Comparison of ENCODE assay signal across 8 mouse cellular contexts in the genomic region with DNA sequence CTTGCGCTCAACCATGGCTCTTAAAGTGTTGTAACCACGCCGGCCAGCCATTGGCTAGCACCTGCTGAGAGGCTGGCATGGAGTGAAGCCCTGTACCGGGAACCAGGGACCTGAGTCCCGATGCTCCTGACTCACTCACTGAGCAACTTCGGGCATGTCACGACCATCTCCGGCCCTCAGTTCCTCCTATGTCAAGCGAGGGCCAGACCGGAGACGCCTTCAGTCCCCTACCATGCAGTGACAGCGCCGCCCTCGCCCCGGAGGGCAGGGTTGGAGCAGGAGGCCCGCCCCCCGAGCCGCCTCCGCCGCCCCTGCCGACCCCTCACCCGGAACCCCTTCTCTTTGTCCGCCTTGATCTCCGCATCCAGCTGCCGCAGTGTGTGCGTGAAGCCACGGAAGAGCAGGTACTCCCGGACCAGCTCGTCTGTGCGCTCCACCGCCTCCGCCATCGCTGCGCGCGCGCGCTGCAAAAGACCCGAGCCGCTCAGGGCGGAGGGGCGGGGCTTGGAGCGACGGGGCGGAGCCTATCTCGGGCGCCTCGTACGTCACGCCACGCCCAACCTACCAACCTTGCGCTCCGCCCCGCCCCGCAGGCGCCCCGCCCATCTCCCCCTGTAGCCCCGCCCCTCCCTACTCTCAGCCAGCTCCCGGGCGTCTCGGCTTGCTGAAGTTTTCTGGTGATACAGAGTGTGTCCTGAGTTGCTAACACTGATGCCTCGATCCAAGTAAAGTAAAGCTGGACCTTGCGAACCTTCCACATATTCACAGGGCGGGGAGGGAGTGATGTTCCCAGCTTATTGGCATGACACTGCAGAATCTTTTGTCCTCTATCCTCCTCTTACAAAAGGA. TPM values are rescaled to one million over a fixed set of nuclear protein-coding genes. Genes with fewer than 3 reads are reported as not detected.
A peak's percentile ranks its signal among the peaks of the same experiment; 100 is the strongest.
DNase-seq lines count a peak whose midpoint lies in the region; ATAC-seq and TF ChIP-seq lines count a peak whose summit lies in the region.

A gene (minus strand): TSS at position 506 of the 849 bp plus-strand sequence.

- ATAC-seq in CD4-positive, CD25-positive, alpha-beta regulatory T cell, adult 4 months, result peak; percentile 91
- ATAC-seq in heart, embryonic 15.5 days (replicated peaks; ENCODE audit: insufficient number of reproducible peaks, insufficient read depth, low FRiP score, low read depth), result peak; percentile 97
- peak; percentile 76 for ATAC-seq in liver, embryonic 14.5 days (ENCODE audit: insufficient read depth)
- peak; percentile 91 for ATAC-seq in neural tube, embryonic 11.5 days (ENCODE audit: insufficient read depth, low FRiP score, low TSS enrichment)
- ATAC-seq in stomach, postnatal 0 days (ENCODE audit: low FRiP score, low TSS enrichment), result peak; percentile 94

- no peaks in the 10 kb centered on the region for H3K9me3 ChIP-seq in forebrain, embryonic 10.5 days
- no peaks in the 10 kb centered on the region for H3K9me3 ChIP-seq in heart, embryonic 15.5 days (replicated peaks)
- H3K9me3 ChIP-seq in liver, embryonic 14.5 days (ENCODE audit: control insufficient read depth, low read length), result no peaks in the 10 kb centered on the region
- no peaks in the 10 kb centered on the region for H3K9me3 ChIP-seq in neural tube, embryonic 11.5 days (ENCODE audit: control insufficient read depth, low read length)
- no peaks in the 10 kb centered on the region for H3K9me3 ChIP-seq in stomach, postnatal 0 days (ENCODE audit: control insufficient read depth, low read length)

- peak; percentile 44; the same call in 1 of the 2 replicates for TF ChIP-seq CTCF in liver, embryonic 14.5 days (IDR thresholded peaks at IDR 0.05; ENCODE audit: low read depth)
- TF ChIP-seq CTCF in stomach, postnatal 0 days (IDR thresholded peaks at IDR 0.05; ENCODE audit: low read depth), result peak; percentile 49

- H3K9ac ChIP-seq in heart, embryonic 15.5 days, result peak within 1 kb of the TSS; percentile 59
- peak within 1 kb of the TSS; percentile 79 for H3K9ac ChIP-seq in liver, embryonic 14.5 days (replicated peaks)
- peak within 1 kb of the TSS; percentile 71 for H3K9ac ChIP-seq in neural tube, embryonic 11.5 days (ENCODE audit: low read length)
- H3K9ac ChIP-seq in stomach, postnatal 0 days (ENCODE audit: low read length), result peak within 1 kb of the TSS; percentile 73

- H3K27me3 ChIP-seq in forebrain, embryonic 10.5 days (ENCODE audit: poor library complexity, severe bottlenecking), result no peaks in the 10 kb centered on the region
- H3K27me3 ChIP-seq in heart, embryonic 15.5 days, result no peaks in the 10 kb centered on the region
- H3K27me3 ChIP-seq in liver, embryonic 14.5 days (ENCODE audit: control insufficient read depth, insufficient read depth, low read length), result no peaks in the 10 kb centered on the region
- H3K27me3 ChIP-seq in neural tube, embryonic 11.5 days (ENCODE audit: control insufficient read depth, insufficient read depth, low read length), result no peaks in the 10 kb centered on the region
- H3K27me3 ChIP-seq in stomach, postnatal 0 days (ENCODE audit: control insufficient read depth, insufficient read depth, low read length), result no peaks in the 10 kb centered on the region

- peak within 1 kb of the TSS; percentile 77 for H3K4me2 ChIP-seq in heart, embryonic 15.5 days
- peak within 1 kb of the TSS; percentile 87 for H3K4me2 ChIP-seq in liver, embryonic 14.5 days (ENCODE audit: low read depth)
- H3K4me2 ChIP-seq in neural tube, embryonic 11.5 days (ENCODE audit: low read depth), result peak within 1 kb of the TSS; percentile 40
- H3K4me2 ChIP-seq in stomach, postnatal 0 days (replicated peaks; ENCODE audit: low read depth), result peak within 1 kb of the TSS; percentile 75

- peak within 1 kb of the TSS; percentile 82 for H3K4me3 ChIP-seq in forebrain, embryonic 10.5 days
- H3K4me3 ChIP-seq in heart, embryonic 15.5 days, result peak within 1 kb of the TSS; percentile 66
- peak within 1 kb of the TSS; percentile 74 to 95 for H3K4me3 ChIP-seq in liver, embryonic 14.5 days (ENCODE audit: insufficient read depth in 1 of 2, low read depth in 2 of 2, low read length in 2 of 2)
- H3K4me3 ChIP-seq in neural tube, embryonic 11.5 days (ENCODE audit: low read depth, low read length), result peak within 1 kb of the TSS; percentile 70
- peak within 1 kb of the TSS; percentile 79 for H3K4me3 ChIP-seq in stomach, postnatal 0 days (ENCODE audit: low read depth, low read length)

- no peak for TF ChIP-seq EP300 in liver, embryonic 14.5 days (IDR thresholded peaks at IDR 0.05; ENCODE audit: low read depth)
- no peak for TF ChIP-seq EP300 in stomach, postnatal 0 days (optimal IDR thresholded peaks at IDR 0.05)

- peak within 1 kb of the TSS; percentile 92 for H3K27ac ChIP-seq in forebrain, embryonic 10.5 days
- H3K27ac ChIP-seq in heart, embryonic 15.5 days, result peak within 1 kb of the TSS; percentile 87
- H3K27ac ChIP-seq in liver, embryonic 14.5 days, result peak within 1 kb of the TSS; percentile 85
- no peak within 1 kb of the TSS for H3K27ac ChIP-seq in neural tube, embryonic 11.5 days (ENCODE audit: low read depth, low read length)
- peak within 1 kb of the TSS; percentile 84 for H3K27ac ChIP-seq in stomach, postnatal 0 days (replicated peaks)

- peaks cover 33% of the 10 kb centered on the region for H3K36me3 ChIP-seq in forebrain, embryonic 10.5 days (replicated peaks)
- H3K36me3 ChIP-seq in heart, embryonic 15.5 days, result peaks cover 13% of the 10 kb centered on the region
- peaks cover 33% of the 10 kb centered on the region for H3K36me3 ChIP-seq in liver, embryonic 14.5 days (replicated peaks; ENCODE audit: control insufficient read depth, insufficient read depth, low read depth)
- H3K36me3 ChIP-seq in neural tube, embryonic 11.5 days (ENCODE audit: control insufficient read depth, insufficient read depth, low read length), result no peaks in the 10 kb centered on the region
- 0 out of 2 replicates have a peak, but pooled peaks cover 4% of the 10 kb centered on the region for H3K36me3 ChIP-seq in stomach, postnatal 0 days (ENCODE audit: control insufficient read depth, insufficient read depth, low read length)

- DNase-seq in c-Kit-negative CD71-positive TER-119-positive erythroid progenitor cells, embryonic 14.5 days (ENCODE audit: low read depth, low spot score), result peak; percentile 91
- DNase-seq in forebrain, embryonic 10.5 days (ENCODE audit: extremely low spot score, low spot score), result peak; percentile 95
- DNase-seq in kidney, postnatal 25 days, result peak; percentile 95 to 98
- DNase-seq in liver, embryonic 14.5 days (ENCODE audit: low read depth in 3 of 3, low spot score in 3 of 3), result peak; percentile 74 to 83 (median 81)
- DNase-seq in neural tube, embryonic 11.5 days (ENCODE audit: low spot score), result peak; percentile 97
- peak; percentile 97 for DNase-seq in stomach, postnatal 0 days (ENCODE audit: low spot score)

- WGBS in forebrain, embryonic 10.5 days, result under 1% methylated on average over 64 of the region's 64 CpGs
- WGBS in heart, embryonic 15.5 days, result under 1% methylated on average over 63 of the region's 64 CpGs
- under 1% methylated on average over 62 of the region's 64 CpGs for WGBS in liver, embryonic 14.5 days (ENCODE audit: insufficient replicate concordance)
- under 1% methylated on average over 62 of the region's 64 CpGs for WGBS in neural tube, embryonic 11.5 days
- under 1% methylated on average over 59 of the region's 64 CpGs for WGBS in stomach, postnatal 0 days

- H3K4me1 ChIP-seq in forebrain, embryonic 10.5 days, result peaks cover 28% of the 10 kb centered on the region
- H3K4me1 ChIP-seq in heart, embryonic 15.5 days (replicated peaks), result peaks cover 26% of the 10 kb centered on the region
- H3K4me1 ChIP-seq in liver, embryonic 14.5 days (replicated peaks; ENCODE audit: control insufficient read depth in 2 of 2, insufficient read depth in 2 of 2, low read length in 1 of 2), result peaks cover 46 to 53% of the 10 kb centered on the region in 2 experiments
- H3K4me1 ChIP-seq in neural tube, embryonic 11.5 days (ENCODE audit: control insufficient read depth, insufficient read depth, low read length), result peaks cover 5% of the 10 kb centered on the region; the same call in 1 of the 2 replicates
- H3K4me1 ChIP-seq in stomach, postnatal 0 days (replicated peaks; ENCODE audit: control insufficient read depth, insufficient read depth), result no peaks in the 10 kb centered on the region

RNA-seq across cellular contexts. Expression of the gene that starts here (rescaled TPM):
- 10 to 100 TPM; 20.0 to 30.1 TPM for polyA plus RNA-seq in CD4-positive, CD25-positive, alpha-beta regulatory T cell, adult 4 months (2017; shearing (Covaris generic))
- polyA plus RNA-seq in forebrain, embryonic 10.5 days (2016; fragmentation: Nextera tagmentation; extraction: Ambion mirVana), result 12.0 TPM in 2 replicates
- 7.8 and 10.7 TPM in 2 replicates for polyA plus RNA-seq in heart, embryonic 15.5 days (2015; fragmentation: Nextera tagmentation; extraction: Ambion mirVana)
- polyA plus RNA-seq in liver, embryonic 14.5 days (2012; rRNA removed), result 17.4 and 21.5 TPM in 2 replicates
- 9.5 and 9.7 TPM in 2 replicates for polyA plus RNA-seq in liver, embryonic 14.5 days (2014; fragmentation: Nextera tagmentation; extraction: Ambion mirVana)
- 11.0 and 12.0 TPM in 2 replicates for polyA plus RNA-seq in neural tube, embryonic 11.5 days (2014; fragmentation: Nextera tagmentation; extraction: Ambion mirVana)
- polyA plus RNA-seq in stomach, postnatal 0 days (2015; fragmentation: Nextera tagmentation; extraction: Ambion mirVana), result 4.5 and 5.0 TPM in 2 replicates
